Mouse (Mus musculus) CH12.LX (cell line): Measurements from ENCODE around the gene Pgc. TPM values are rescaled to one million over a fixed set of nuclear protein-coding genes. Genes with fewer than 3 reads are reported as not detected.

Experiments used
- DNase-seq: peaks from one replicate; pipeline ENCODE4 v3.0.0-alpha.2; 2013; ENCODE audit errors: extremely low read depth
- H3K27ac ChIP-seq: 2 replicates; pipeline ENCODE4 v1.5.1; 2012; ENCODE audit warnings: low read depth, mild to moderate bottlenecking, control low read depth, moderate library complexity; ENCODE audit not compliant: insufficient read depth
- H3K27me3 ChIP-seq: replicated peaks from 2 replicates; pipeline ENCODE3; 2012; ENCODE audit warnings: inconsistent platforms
- H3K36me3 ChIP-seq, 2 experiments: replicated peaks in 1 of 2; 2 replicates each; pipeline versions ENCODE3 to v1.6.1; 2012; ENCODE audit warnings: inconsistent platforms in 1 of 2, low read length in 1 of 2, mild to moderate bottlenecking in 1 of 2, mixed read lengths in 1 of 2, moderate library complexity in 1 of 2; ENCODE audit not compliant: control insufficient read depth in 1 of 2, insufficient read depth in 1 of 2
- H3K4me1 ChIP-seq, 2 experiments: 2 replicates each; pipeline ENCODE4 v1.6.1; 2012; ENCODE audit warnings: inconsistent platforms in 1 of 2, moderate library complexity in 1 of 2; ENCODE audit not compliant: insufficient read depth in 2 of 2, control insufficient read depth in 1 of 2
- H3K4me2 ChIP-seq: 2 replicates; pipeline ENCODE4 v1.6.1; 2012; ENCODE audit warnings: low read depth, mild to moderate bottlenecking, control low read depth; ENCODE audit not compliant: poor library complexity, insufficient read depth, severe bottlenecking
- H3K4me3 ChIP-seq, 3 experiments: fragments of 150-350 bp in 1 of 3; sonication (generic) in 1 of 3; replicated peaks in 1 of 3; 2 replicates each; pipeline versions ENCODE3 to v1.5.1; 2011 to 2012; ENCODE audit warnings: low read depth in 2 of 3, low read length in 2 of 3, mild to moderate bottlenecking in 2 of 3, moderate library complexity in 2 of 3, control low read depth in 1 of 3, improper control_type of control experiment in 1 of 3, inconsistent platforms in 1 of 3, mixed read lengths in 1 of 3; ENCODE audit not compliant: poor library complexity in 1 of 3
- H3K79me2 ChIP-seq: replicated peaks from 2 replicates; pipeline ENCODE4 v1.6.1; 2012; ENCODE audit warnings: mild to moderate bottlenecking, moderate library complexity; ENCODE audit not compliant: control insufficient read depth, poor library complexity, insufficient read depth, severe bottlenecking; ENCODE audit errors: extremely low read depth
- H3K9ac ChIP-seq: 2 replicates; pipeline ENCODE4 v1.6.1; 2012; ENCODE audit warnings: low read depth, mild to moderate bottlenecking, control low read depth, moderate library complexity; ENCODE audit not compliant: insufficient read depth
- H3K9me3 ChIP-seq: replicated peaks from 2 replicates; pipeline ENCODE3; 2012; ENCODE audit warnings: low read length, inconsistent platforms, mixed read lengths
- CHD2 ChIP-seq: IDR thresholded peaks from 2 replicates; pipeline ENCODE4 v1.6.1; 2011; ENCODE audit warnings: low read length, improper control_type of control experiment
- CTCF ChIP-seq, 2 experiments: IDR thresholded peaks in 1 of 2; conservative IDR thresholded peaks in 1 of 2; 2 replicates each; pipeline ENCODE4 v1.5.1; 2011 to 2012; ENCODE audit warnings: low read depth in 2 of 2, low read length in 2 of 2, improper control_type of control experiment in 1 of 2, inconsistent platforms in 1 of 2, mild to moderate bottlenecking in 1 of 2, moderate library complexity in 1 of 2
- E2F4 ChIP-seq: IDR thresholded peaks from 2 replicates; pipeline ENCODE4 v1.6.1; 2011; ENCODE audit warnings: low read depth, low read length, improper control_type of control experiment; ENCODE audit not compliant: insufficient replicate concordance
- EP300 ChIP-seq: IDR thresholded peaks from 2 replicates; pipeline ENCODE4 v1.6.1; 2011; ENCODE audit warnings: low read length, improper control_type of control experiment
- ETS1 ChIP-seq: conservative IDR thresholded peaks from 2 replicates; pipeline ENCODE4 v1.6.1; 2012; ENCODE audit warnings: low read depth, mild to moderate bottlenecking, inconsistent platforms, low read length, improper control_type of control experiment, moderate library complexity
- GABPA ChIP-seq: IDR thresholded peaks from 2 replicates; pipeline ENCODE4 v1.6.1; 2012; ENCODE audit warnings: low read depth, low read length, improper control_type of control experiment, inconsistent platforms; ENCODE audit not compliant: insufficient replicate concordance
- HCFC1 ChIP-seq: IDR thresholded peaks from 2 replicates; pipeline ENCODE4 v1.6.1; 2012; ENCODE audit warnings: low read depth, mild to moderate bottlenecking, inconsistent platforms, low read length, improper control_type of control experiment
- IRF4 ChIP-seq: IDR thresholded peaks from 2 replicates; pipeline ENCODE4 v1.6.1; 2014; ENCODE audit warnings: low read depth, mild to moderate bottlenecking, inconsistent platforms, low read length, improper control_type of control experiment
- JUND ChIP-seq: conservative IDR thresholded peaks from 2 replicates; pipeline ENCODE4 v1.6.1; 2011; ENCODE audit warnings: low read depth, low read length, improper control_type of control experiment
- MAFK ChIP-seq: IDR thresholded peaks from 2 replicates; pipeline ENCODE4 v1.6.1; 2011; ENCODE audit warnings: low read length, improper control_type of control experiment; ENCODE audit not compliant: insufficient replicate concordance
- MYC ChIP-seq: IDR thresholded peaks from 2 replicates; pipeline ENCODE4 v1.6.1; 2011; ENCODE audit warnings: low read depth, mild to moderate bottlenecking, improper control_type of control experiment, low read length
- NELFE ChIP-seq: IDR thresholded peaks from 2 replicates; pipeline ENCODE4 v1.6.1; 2011; ENCODE audit warnings: low read depth, low read length, improper control_type of control experiment
- NRF1 ChIP-seq: IDR thresholded peaks from 2 replicates; pipeline ENCODE4 v1.6.1; 2014; ENCODE audit warnings: low read depth, mild to moderate bottlenecking, inconsistent platforms, low read length, improper control_type of control experiment, moderate library complexity
- POLR2AphosphoS2 ChIP-seq: IDR thresholded peaks from 2 replicates; pipeline ENCODE4 v1.6.1; 2011; ENCODE audit warnings: low read depth, low read length, improper control_type of control experiment
- RAD21 ChIP-seq: IDR thresholded peaks from 2 replicates; pipeline ENCODE4 v1.6.1; 2011; ENCODE audit warnings: low read depth, mild to moderate bottlenecking, low read length, improper control_type of control experiment, moderate library complexity
- RCOR1 ChIP-seq: conservative IDR thresholded peaks from 2 replicates; pipeline ENCODE4 v1.6.1; 2012; ENCODE audit warnings: low read depth, mild to moderate bottlenecking, inconsistent platforms, low read length, improper control_type of control experiment
- SMC3 ChIP-seq: IDR thresholded peaks from 2 replicates; pipeline ENCODE4 v1.6.1; 2011; ENCODE audit warnings: low read depth, low read length, improper control_type of control experiment
- TBP ChIP-seq: conservative IDR thresholded peaks from 2 replicates; pipeline ENCODE4 v1.6.1; 2011; ENCODE audit warnings: low read depth, low read length, improper control_type of control experiment
- UBTF ChIP-seq: IDR thresholded peaks from 2 replicates; pipeline ENCODE4 v1.6.1; 2012; ENCODE audit warnings: low read depth, mild to moderate bottlenecking, inconsistent platforms, low read length, improper control_type of control experiment, moderate library complexity
- USF2 ChIP-seq: conservative IDR thresholded peaks from 2 replicates; pipeline ENCODE4 v1.6.1; 2011; ENCODE audit warnings: low read depth, low read length, improper control_type of control experiment
- ZC3H11A ChIP-seq: IDR thresholded peaks from 2 replicates; pipeline ENCODE4 v1.6.1; 2012; ENCODE audit warnings: low read depth, mild to moderate bottlenecking, inconsistent platforms, low read length, improper control_type of control experiment
- ZMIZ1 ChIP-seq: IDR thresholded peaks from 2 replicates; pipeline ENCODE4 v1.6.1; 2012; ENCODE audit warnings: low read depth, mild to moderate bottlenecking, inconsistent platforms, low read length, improper control_type of control experiment
- ZNF384 ChIP-seq: IDR thresholded peaks from 2 replicates; pipeline ENCODE4 v1.6.1; 2012; ENCODE audit warnings: low read depth, low read length, improper control_type of control experiment, inconsistent platforms
- dilution Hi-C: fragments of 300-500 bp; cut with MboI; formaldehyde crosslinking; loops from 2 replicates; pipeline ENCODE4 v1.14.3; 2020; ENCODE audit warnings: low sequenced_read_pairs; ENCODE audit not compliant: extremely low pct_unique_long_range_greater_than_20kb, extremely low pct_ligation_motif_present
- in situ Hi-C: fragments of 300-500 bp; cut with MboI; formaldehyde crosslinking; loops from 3 replicates; pipeline ENCODE4 v1.14.3; 2019; ENCODE audit warnings: low sequenced_read_pairs, low pct_ligation_motif_present, low pct_unique_long_range_greater_than_20kb, mixed read lengths
- polyA plus RNA-seq: library from polyadenylated mRNA; unstranded; fragments of >175 nt; gene quantifications from 2 replicates; pipeline ENCODE4 v1.2.1, GENCODE M21; 2012; ENCODE audit warnings: low read depth; ENCODE audit not compliant: insufficient read length
- total RNA-seq, 2 experiments: library from RNA; depleted of rRNA; stranded (reverse); fragments of 300-350 nt in 1 of 2; fragments of >200 nt in 1 of 2; gene quantifications; 2 replicates each; pipeline ENCODE4 v1.2.3; 2012 to 2014

The Pgc gene
- total and polyA plus RNA-seq, 3 experiments = not detected

- TF ChIP-seq GABPA (no peak), NRF1 (no peak), POLR2AphosphoS2 (no peak)
Observed at GRCm38 (mm10) chr17:47699055-47699454, 27.6 kb upstream of the Pgc start (continued).

GRCm38 (mm10) chr17:47701793-47702192, 24.8 kb upstream of the Pgc start:
- in situ Hi-C loops (no loop called here), dilution Hi-C loops (no loop called here)
- Histone ChIP-seq H3K36me3 (peaks cover 2 to 15% of the 10 kb centered on the region in 2 experiments), H3K9me3 (no peaks in the 10 kb centered on the region), H3K4me2 (no peak overlapping the region), H3K4me1 (no peaks in the 10 kb centered on the region), H3K27ac (no peak overlapping the region), H3K79me2 (no peaks in the 10 kb centered on the region), H3K27me3 (peaks cover 21% of the 10 kb centered on the region), H3K4me3 (no peak overlapping the region), H3K9ac (no peak overlapping the region)
- TF ChIP-seq CTCF (conservative IDR thresholded peaks at IDR 0.05 in 1 of 2, IDR thresholded peaks at IDR 0.05 in 1 of 2; ENCODE audit: low read depth in 2 of 2, low read length in 2 of 2) (no peak), NELFE (no peak), USF2 (no peak), RCOR1 (no peak), TBP (no peak), ZNF384 (no peak), RAD21 (no peak), POLR2AphosphoS2 (no peak), SMC3 (no peak), GABPA (no peak), ETS1 (no peak), EP300 (no peak), HCFC1 (no peak), MYC (no peak), CHD2 (no peak), IRF4 (no peak), ZMIZ1 (no peak)
- no peak for DNase-seq

DNA sequence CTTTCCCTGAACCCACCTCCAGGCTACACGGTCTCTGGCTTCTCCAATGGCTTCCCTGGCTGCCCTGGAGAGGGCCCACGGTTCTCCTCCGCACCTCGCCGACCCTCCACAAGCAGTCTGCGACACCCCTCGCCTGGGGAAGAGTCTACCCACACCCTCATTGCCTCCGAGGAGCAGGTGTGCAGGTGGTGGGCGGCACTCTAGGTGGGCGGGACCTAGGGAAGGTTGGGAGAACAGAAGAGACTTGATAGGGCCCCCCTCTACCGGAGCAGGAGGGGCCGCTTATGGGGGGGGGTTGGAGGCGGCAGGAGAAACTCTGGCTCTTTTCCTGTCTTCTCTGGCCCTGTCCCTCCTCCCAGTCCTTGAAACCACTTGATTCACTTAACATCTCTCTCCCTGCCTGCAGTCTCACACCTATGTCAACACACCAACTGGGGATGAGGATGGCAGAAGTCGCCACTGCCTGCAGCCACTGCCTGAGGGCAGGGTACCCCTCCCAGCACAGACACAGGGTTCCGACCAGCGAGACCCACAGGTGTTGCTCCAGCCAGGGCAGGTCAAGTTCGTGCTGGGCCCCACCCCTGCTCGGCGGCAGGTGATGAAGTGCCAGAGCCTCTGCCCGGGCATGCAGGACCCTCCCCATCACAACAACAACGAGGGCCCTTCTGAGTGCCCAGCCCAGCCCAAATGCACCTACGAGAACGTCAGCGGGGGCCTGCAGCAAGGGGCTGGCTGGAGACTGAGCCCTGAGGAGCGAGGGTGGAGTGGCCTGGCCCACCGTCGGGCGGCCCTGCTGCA, 23.9 kb upstream of the Pgc start:
- H3K4me1 ChIP-seq = no peaks in the 10 kb centered on the region
- H3K79me2 ChIP-seq = no peaks in the 10 kb centered on the region
- DNase-seq = no peak
- no peak for TF ChIP-seq E2F4
- TF ChIP-seq ZC3H11A = no peak
- no peak for TF ChIP-seq UBTF
- TF ChIP-seq MAFK = no peak
- no peak for TF ChIP-seq CHD2
- TF ChIP-seq JUND = no peak
- TF ChIP-seq USF2 = no peak
- TF ChIP-seq NELFE = no peak
- H3K4me2 ChIP-seq = no peak overlapping the region
- no peak overlapping the region for H3K9ac ChIP-seq
- peaks cover 2 to 15% of the 10 kb centered on the region in 2 experiments for H3K36me3 ChIP-seq
- peaks cover 16% of the 10 kb centered on the region for H3K27me3 ChIP-seq
- H3K4me3 ChIP-seq = no peak overlapping the region
- dilution Hi-C loops = no loop called here
- H3K9me3 ChIP-seq = no peaks in the 10 kb centered on the region
- H3K27ac ChIP-seq = no peak overlapping the region
- in situ Hi-C loops = no loop called here
